Mouse (Mus musculus): ENCODE data around the gene Il18r1. TPM values are rescaled to one million over a fixed set of nuclear protein-coding genes. Genes with fewer than 3 reads are reported as not detected.
A peak's percentile ranks its signal among the peaks of the same experiment; 100 is the strongest.

Il18r1 gene
- total RNA-seq (2014; fragmentation: Nextera tagmentation) (0.45 TPM in 1 of 2 replicates, not detected in the other), total RNA-seq (2017) (0.58 and 0.76 TPM in 2 replicates), polyA plus RNA-seq (2012) (not detected in 2 replicates)

GRCm38 (mm10) chr1:40465477-40466430, at the start of gene Il18r1:
TSS of gene Il18r1 (plus strand) at chr1:40465552.
- DNase-seq (ENCODE audit: low spot score), result no peak
- no peak within 1 kb of the TSS; the same call in 1 of the 2 replicates for H3K4me3 ChIP-seq (ENCODE audit: low read depth, low read length)
- H3K36me3 ChIP-seq (replicated peaks), result peaks cover 53% of the 10 kb centered on the region
- no peaks in the 10 kb centered on the region; the same call in 1 of the 2 replicates for H3K27me3 ChIP-seq (ENCODE audit: insufficient read depth, low read length)
- H3K9me3 ChIP-seq (replicated peaks), result no peaks in the 10 kb centered on the region
- peak; percentile 25 for ATAC-seq (ENCODE audit: extremely low read depth, insufficient number of reproducible peaks, low FRiP score, poor library complexity, severe bottlenecking)
- TF ChIP-seq CTCF (IDR thresholded peaks at IDR 0.05; ENCODE audit: low read depth, low read length) (no peak), TAL1 (conservative IDR thresholded peaks at IDR 0.05; ENCODE audit: low read depth, low read length) (no peak), POLR2AphosphoS5 (IDR thresholded peaks at IDR 0.05; ENCODE audit: insufficient replicate concordance, low read depth, low read length) (no peak), GATA2 (IDR thresholded peaks at IDR 0.05; ENCODE audit: borderline replicate concordance, low read depth, low read length) (no peak), GATA1 (IDR thresholded peaks at IDR 0.05; ENCODE audit: borderline replicate concordance, low read length) (no peak)
- peaks cover 24% of the 10 kb centered on the region for H3K4me1 ChIP-seq (ENCODE audit: insufficient read depth, low read depth, low read length)

GRCm38 (mm10) chr1:40417034-40417433, 48.3 kb upstream of the Il18r1 start:
- ATAC-seq (ENCODE audit: extremely low read depth, insufficient number of reproducible peaks, low FRiP score, poor library complexity, severe bottlenecking), result no peak
- H3K4me1 ChIP-seq (ENCODE audit: insufficient read depth, low read depth, low read length), result peaks cover 72% of the 10 kb centered on the region

GRCm38 (mm10) chr1:40418512-40418911, 46.8 kb upstream of the Il18r1 start:
- Histone ChIP-seq H3K27me3 (ENCODE audit: insufficient read depth, low read length) (no peaks in the 10 kb centered on the region), H3K36me3 (replicated peaks) (no peaks in the 10 kb centered on the region), H3K4me1 (ENCODE audit: insufficient read depth, low read depth, low read length) (peaks cover 72% of the 10 kb centered on the region), H3K9me3 (replicated peaks) (no peaks in the 10 kb centered on the region), H3K4me3 (ENCODE audit: low read depth, low read length) (peak overlapping the region; percentile 20; the same call in 1 of the 2 replicates)
- no peak for TF ChIP-seq POLR2AphosphoS5 (IDR thresholded peaks at IDR 0.05; ENCODE audit: insufficient replicate concordance, low read depth, low read length)
- TF ChIP-seq GATA2 (IDR thresholded peaks at IDR 0.05; ENCODE audit: borderline replicate concordance, low read depth, low read length), result peak; percentile 68; the same call in 1 of the 2 replicates
- TF ChIP-seq TAL1 (conservative IDR thresholded peaks at IDR 0.05; ENCODE audit: low read depth, low read length), result peak; percentile 87
- TF ChIP-seq GATA1 (IDR thresholded peaks at IDR 0.05; ENCODE audit: borderline replicate concordance, low read length), result no peak
- ATAC-seq (ENCODE audit: extremely low read depth, insufficient number of reproducible peaks, low FRiP score, poor library complexity, severe bottlenecking), result peak; percentile 82
- DNase-seq (ENCODE audit: low spot score), result peak; percentile 57

More at GRCm38 (mm10) chr1:40417034-40417433, 48.3 kb upstream of the Il18r1 start:
- TF ChIP-seq POLR2AphosphoS5 (IDR thresholded peaks at IDR 0.05; ENCODE audit: insufficient replicate concordance, low read depth, low read length) (no peak), GATA2 (IDR thresholded peaks at IDR 0.05; ENCODE audit: borderline replicate concordance, low read depth, low read length) (no peak), CTCF (IDR thresholded peaks at IDR 0.05; ENCODE audit: low read depth, low read length) (no peak)
- H3K9me3 ChIP-seq (replicated peaks), result no peaks in the 10 kb centered on the region
- no peak overlapping the region for H3K4me3 ChIP-seq (ENCODE audit: low read depth, low read length)
- DNase-seq (ENCODE audit: low spot score), result no peak
- no peaks in the 10 kb centered on the region for H3K27me3 ChIP-seq (ENCODE audit: insufficient read depth, low read length)
- no peaks in the 10 kb centered on the region for H3K36me3 ChIP-seq (replicated peaks)

- no peaks in the 10 kb centered on the region for H3K36me3 ChIP-seq (replicated peaks)
- H3K4me3 ChIP-seq (ENCODE audit: low read depth, low read length), result no peak overlapping the region; the same call in 1 of the 2 replicates
- DNase-seq (ENCODE audit: low spot score) (no peak), ATAC-seq (ENCODE audit: extremely low read depth, insufficient number of reproducible peaks, low FRiP score, poor library complexity, severe bottlenecking) (no peak)
- H3K9me3 ChIP-seq (replicated peaks), result no peaks in the 10 kb centered on the region
- TF ChIP-seq CTCF (IDR thresholded peaks at IDR 0.05; ENCODE audit: low read depth, low read length), result no peak
- no peak for TF ChIP-seq GATA2 (IDR thresholded peaks at IDR 0.05; ENCODE audit: borderline replicate concordance, low read depth, low read length)
- no peak for TF ChIP-seq GATA1 (IDR thresholded peaks at IDR 0.05; ENCODE audit: borderline replicate concordance, low read length)
- no peak for TF ChIP-seq TAL1 (conservative IDR thresholded peaks at IDR 0.05; ENCODE audit: low read depth, low read length)
- no peak for TF ChIP-seq POLR2AphosphoS5 (IDR thresholded peaks at IDR 0.05; ENCODE audit: insufficient replicate concordance, low read depth, low read length)
- no peaks in the 10 kb centered on the region for H3K27me3 ChIP-seq (ENCODE audit: insufficient read depth, low read length)
- peaks cover 71% of the 10 kb centered on the region for H3K4me1 ChIP-seq (ENCODE audit: insufficient read depth, low read depth, low read length)
Observed at GRCm38 (mm10) chr1:40423892-40424291, 41.5 kb upstream of the Il18r1 start.

- H3K36me3 ChIP-seq (replicated peaks), result peaks cover 3% of the 10 kb centered on the region
- no peaks in the 10 kb centered on the region for H3K27me3 ChIP-seq (ENCODE audit: insufficient read depth, low read length)
- H3K9me3 ChIP-seq (replicated peaks), result no peaks in the 10 kb centered on the region
- TF ChIP-seq GATA2 (IDR thresholded peaks at IDR 0.05; ENCODE audit: borderline replicate concordance, low read depth, low read length) (no peak), POLR2AphosphoS5 (IDR thresholded peaks at IDR 0.05; ENCODE audit: insufficient replicate concordance, low read depth, low read length) (no peak), CTCF (IDR thresholded peaks at IDR 0.05; ENCODE audit: low read depth, low read length) (no peak), GATA1 (IDR thresholded peaks at IDR 0.05; ENCODE audit: borderline replicate concordance, low read length) (no peak), TAL1 (conservative IDR thresholded peaks at IDR 0.05; ENCODE audit: low read depth, low read length) (no peak)
- no peak overlapping the region; the same call in 1 of the 2 replicates for H3K4me3 ChIP-seq (ENCODE audit: low read depth, low read length)
- ATAC-seq (ENCODE audit: extremely low read depth, insufficient number of reproducible peaks, low FRiP score, poor library complexity, severe bottlenecking) (peak; percentile 30), DNase-seq (ENCODE audit: low spot score) (no peak)
- H3K4me1 ChIP-seq (ENCODE audit: insufficient read depth, low read depth, low read length), result peaks cover 76% of the 10 kb centered on the region
Observed at GRCm38 (mm10) chr1:40427270-40427669, 38.1 kb upstream of the Il18r1 start.

GRCm38 (mm10) chr1:40427901-40428300, 37.5 kb upstream of the Il18r1 start:
- DNase-seq (ENCODE audit: low spot score) (no peak), ATAC-seq (ENCODE audit: extremely low read depth, insufficient number of reproducible peaks, low FRiP score, poor library complexity, severe bottlenecking) (no peak)
- Histone ChIP-seq H3K36me3 (replicated peaks) (peaks cover 5% of the 10 kb centered on the region), H3K4me1 (ENCODE audit: insufficient read depth, low read depth, low read length) (peaks cover 77% of the 10 kb centered on the region), H3K9me3 (replicated peaks) (no peaks in the 10 kb centered on the region), H3K27me3 (ENCODE audit: insufficient read depth, low read length) (no peaks in the 10 kb centered on the region), H3K4me3 (ENCODE audit: low read depth, low read length) (no peak overlapping the region)
- TF ChIP-seq TAL1 (conservative IDR thresholded peaks at IDR 0.05; ENCODE audit: low read depth, low read length) (no peak), CTCF (IDR thresholded peaks at IDR 0.05; ENCODE audit: low read depth, low read length) (no peak), GATA2 (IDR thresholded peaks at IDR 0.05; ENCODE audit: borderline replicate concordance, low read depth, low read length) (no peak), GATA1 (IDR thresholded peaks at IDR 0.05; ENCODE audit: borderline replicate concordance, low read length) (no peak), POLR2AphosphoS5 (IDR thresholded peaks at IDR 0.05; ENCODE audit: insufficient replicate concordance, low read depth, low read length) (no peak)

All from G1E (cell line).